Mouse (Mus musculus): ENCODE results near the gene Mcm8. TPM values are rescaled to one million over a fixed set of nuclear protein-coding genes. Genes with fewer than 3 reads are reported as not detected.
A peak's percentile ranks its signal among the peaks of the same experiment; 100 is the strongest.

Gene Mcm8
- polyA plus RNA-seq (2012): 0.08 and 0.13 TPM in 2 replicates

GRCm38 (mm10) chr2:132815608-132816314 is at the start of gene Mcm8, which contains the start of gene Trmt6:
Mcm8 (plus strand) TSS chr2:132816141.
Trmt6 (minus strand) TSS chr2:132816055.
- TF ChIP-seq GATA1 (IDR thresholded peaks at IDR 0.05; ENCODE audit: low read length): no peak
- no peak for TF ChIP-seq TAL1 (IDR thresholded peaks at IDR 0.05; ENCODE audit: low read length)
- Histone ChIP-seq H3K4me3 (replicated peaks) (peak within 1 kb of the TSS; percentile 68), H3K4me1 (ENCODE audit: control insufficient read depth) (peaks cover 33% of the 10 kb centered on the region), H3K27me3 (ENCODE audit: control insufficient read depth) (no peaks in the 10 kb centered on the region), H3K9me3 (ENCODE audit: control insufficient read depth, low read length) (no peaks in the 10 kb centered on the region), H3K36me3 (ENCODE audit: control insufficient read depth) (peaks cover 41% of the 10 kb centered on the region)

DNA sequence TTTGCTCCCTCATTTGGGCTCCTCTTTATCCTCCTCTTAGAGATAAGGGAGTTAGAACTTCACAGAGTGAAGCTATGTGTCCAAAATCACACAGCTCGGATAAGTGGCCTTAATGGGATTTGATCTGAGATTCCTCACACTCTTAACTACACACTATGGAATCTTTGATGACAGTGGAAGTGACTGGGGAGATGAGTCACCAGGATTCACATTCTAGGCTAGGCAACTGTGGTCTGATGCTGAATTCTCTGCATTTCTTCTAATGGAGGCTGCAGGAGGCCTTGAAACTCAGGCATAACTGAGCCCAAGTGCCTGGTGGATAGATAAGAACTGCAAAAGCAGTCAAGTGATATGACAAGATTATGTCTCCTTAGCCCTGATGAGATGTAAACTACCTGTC is 45.1 kb upstream of the Mcm8 start:
- no peaks in the 10 kb centered on the region for H3K36me3 ChIP-seq (ENCODE audit: control insufficient read depth)
- TF ChIP-seq GATA1 (IDR thresholded peaks at IDR 0.05; ENCODE audit: low read length): no peak
- no peak for TF ChIP-seq TAL1 (IDR thresholded peaks at IDR 0.05; ENCODE audit: low read length)
- no peaks in the 10 kb centered on the region for H3K9me3 ChIP-seq (ENCODE audit: control insufficient read depth, low read length)
- no peak overlapping the region for H3K4me3 ChIP-seq (replicated peaks)
- H3K27me3 ChIP-seq (ENCODE audit: control insufficient read depth): no peaks in the 10 kb centered on the region
- no peaks in the 10 kb centered on the region for H3K4me1 ChIP-seq (ENCODE audit: control insufficient read depth)

DNA sequence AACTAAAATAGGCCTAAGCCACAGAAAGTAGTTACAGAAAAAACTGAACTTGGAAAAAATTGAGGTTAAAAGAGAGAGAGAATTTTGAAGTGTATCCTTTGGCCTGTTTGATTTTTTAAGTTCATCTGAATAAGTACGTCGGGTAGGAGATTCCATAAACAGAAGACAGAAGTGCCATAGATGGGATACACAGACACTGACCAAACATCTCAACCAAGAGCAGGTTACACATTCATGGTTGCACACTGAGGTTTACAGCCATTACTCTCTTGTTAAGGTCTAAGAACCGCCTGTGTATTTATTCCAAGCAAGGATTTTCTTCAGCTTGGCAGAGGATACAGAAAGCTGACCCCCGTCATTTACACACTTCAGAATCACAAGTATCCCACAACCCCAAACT is 35.0 kb upstream of the Mcm8 start, which contains the start of gene Chgb:
TSS of gene Chgb (plus strand) at position 301 of the 400 bp plus-strand sequence.
- no peaks in the 10 kb centered on the region for H3K9me3 ChIP-seq (ENCODE audit: control insufficient read depth, low read length)
- no peak within 1 kb of the TSS for H3K4me3 ChIP-seq (replicated peaks)
- H3K36me3 ChIP-seq (ENCODE audit: control insufficient read depth): no peaks in the 10 kb centered on the region
- TF ChIP-seq TAL1 (IDR thresholded peaks at IDR 0.05; ENCODE audit: low read length) (no peak), GATA1 (IDR thresholded peaks at IDR 0.05; ENCODE audit: low read length) (no peak)
- H3K4me1 ChIP-seq (ENCODE audit: control insufficient read depth): no peaks in the 10 kb centered on the region; the same call in 1 of the 2 replicates
- peaks cover 16% of the 10 kb centered on the region for H3K27me3 ChIP-seq (ENCODE audit: control insufficient read depth)

- H3K27me3 ChIP-seq (ENCODE audit: control insufficient read depth): peaks cover 16% of the 10 kb centered on the region
- H3K4me3 ChIP-seq (replicated peaks): no peak overlapping the region
- TF ChIP-seq TAL1 (IDR thresholded peaks at IDR 0.05; ENCODE audit: low read length) (no peak), GATA1 (IDR thresholded peaks at IDR 0.05; ENCODE audit: low read length) (no peak)
- no peaks in the 10 kb centered on the region; the same call in 1 of the 2 replicates for H3K4me1 ChIP-seq (ENCODE audit: control insufficient read depth)
- H3K36me3 ChIP-seq (ENCODE audit: control insufficient read depth): no peaks in the 10 kb centered on the region
- no peaks in the 10 kb centered on the region for H3K9me3 ChIP-seq (ENCODE audit: control insufficient read depth, low read length)
These were observed 34.4 kb upstream of the Mcm8 start for GRCm38 (mm10) chr2:132781439-132782068.

GRCm38 (mm10) chr2:132784039-132784438 is 31.9 kb upstream of the Mcm8 start:
- TF ChIP-seq TAL1 (IDR thresholded peaks at IDR 0.05; ENCODE audit: low read length) (no peak), GATA1 (IDR thresholded peaks at IDR 0.05; ENCODE audit: low read length) (no peak)
- H3K4me1 ChIP-seq (ENCODE audit: control insufficient read depth): no peaks in the 10 kb centered on the region; the same call in 1 of the 2 replicates
- H3K9me3 ChIP-seq (ENCODE audit: control insufficient read depth, low read length): no peaks in the 10 kb centered on the region
- no peak overlapping the region for H3K4me3 ChIP-seq (replicated peaks)
- H3K27me3 ChIP-seq (ENCODE audit: control insufficient read depth): peaks cover 16% of the 10 kb centered on the region
- no peaks in the 10 kb centered on the region for H3K36me3 ChIP-seq (ENCODE audit: control insufficient read depth)

DNA sequence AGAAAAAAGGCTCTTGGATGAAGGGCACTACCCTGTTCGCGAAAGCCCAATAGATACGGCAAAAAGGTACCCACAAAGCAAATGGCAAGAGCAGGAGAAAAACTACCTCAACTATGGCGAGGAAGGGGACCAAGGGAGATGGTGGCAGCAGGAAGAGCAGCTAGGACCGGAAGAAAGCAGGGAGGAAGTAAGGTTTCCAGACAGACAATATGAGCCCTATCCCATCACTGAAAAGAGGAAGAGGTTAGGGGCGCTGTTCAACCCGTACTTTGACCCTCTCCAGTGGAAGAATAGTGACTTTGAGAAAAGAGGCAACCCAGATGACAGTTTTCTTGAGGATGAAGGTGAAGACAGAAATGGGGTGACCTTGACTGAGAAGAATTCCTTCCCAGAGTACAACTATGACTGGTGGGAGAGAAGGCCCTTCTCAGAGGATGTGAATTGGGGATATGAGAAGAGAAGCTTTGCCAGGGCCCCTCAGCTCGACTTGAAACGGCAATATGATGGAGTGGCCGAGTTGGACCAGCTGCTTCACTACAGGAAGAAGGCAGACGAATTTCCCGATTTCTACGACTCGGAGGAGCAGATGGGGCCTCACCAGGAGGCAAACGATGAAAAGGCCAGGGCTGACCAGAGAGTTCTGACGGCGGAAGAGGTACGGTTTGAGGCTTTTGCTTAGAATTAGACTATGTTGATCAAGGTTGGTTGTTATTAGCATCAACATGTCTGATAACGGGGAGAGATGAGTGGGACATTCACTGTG is 22.3 kb upstream of the Mcm8 start:
- Histone ChIP-seq H3K36me3 (ENCODE audit: control insufficient read depth) (no peaks in the 10 kb centered on the region), H3K4me1 (ENCODE audit: control insufficient read depth) (no peaks in the 10 kb centered on the region), H3K27me3 (ENCODE audit: control insufficient read depth) (no peaks in the 10 kb centered on the region), H3K9me3 (ENCODE audit: control insufficient read depth, low read length) (no peaks in the 10 kb centered on the region), H3K4me3 (replicated peaks) (no peak overlapping the region)
- TF ChIP-seq GATA1 (IDR thresholded peaks at IDR 0.05; ENCODE audit: low read length): no peak
- TF ChIP-seq TAL1 (IDR thresholded peaks at IDR 0.05; ENCODE audit: low read length): no peak

GRCm38 (mm10) chr2:132794204-132794586 is 21.7 kb upstream of the Mcm8 start:
- H3K36me3 ChIP-seq (ENCODE audit: control insufficient read depth): no peaks in the 10 kb centered on the region
- H3K4me3 ChIP-seq (replicated peaks): no peak overlapping the region
- H3K27me3 ChIP-seq (ENCODE audit: control insufficient read depth): no peaks in the 10 kb centered on the region
- TF ChIP-seq TAL1 (IDR thresholded peaks at IDR 0.05; ENCODE audit: low read length) (no peak), GATA1 (IDR thresholded peaks at IDR 0.05; ENCODE audit: low read length) (no peak)
- H3K9me3 ChIP-seq (ENCODE audit: control insufficient read depth, low read length): no peaks in the 10 kb centered on the region
- H3K4me1 ChIP-seq (ENCODE audit: control insufficient read depth): no peaks in the 10 kb centered on the region

DNA sequence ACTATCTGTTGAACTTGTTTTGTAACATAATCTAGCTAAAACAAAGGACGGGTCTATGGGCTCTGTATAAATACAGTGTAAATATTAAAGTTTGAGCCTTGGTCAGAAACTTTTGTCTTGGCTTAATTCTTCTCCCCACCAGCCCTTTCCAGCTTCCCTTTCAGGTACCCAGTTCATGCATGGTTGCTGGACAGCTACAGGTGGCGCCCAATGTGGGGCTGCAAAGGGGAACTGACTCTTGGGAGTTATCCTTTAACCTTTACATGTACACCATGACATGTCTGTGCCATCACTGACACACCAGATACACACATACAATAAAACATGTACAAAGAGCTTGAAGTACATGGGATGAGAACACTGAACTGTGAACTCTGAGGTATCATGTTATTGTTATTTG is 13.0 kb upstream of the Mcm8 start:
- H3K4me1 ChIP-seq (ENCODE audit: control insufficient read depth): no peaks in the 10 kb centered on the region
- no peak overlapping the region for H3K4me3 ChIP-seq (replicated peaks)
- TF ChIP-seq GATA1 (IDR thresholded peaks at IDR 0.05; ENCODE audit: low read length) (no peak), TAL1 (IDR thresholded peaks at IDR 0.05; ENCODE audit: low read length) (no peak)
- H3K9me3 ChIP-seq (ENCODE audit: control insufficient read depth, low read length): no peaks in the 10 kb centered on the region
- H3K27me3 ChIP-seq (ENCODE audit: control insufficient read depth): no peaks in the 10 kb centered on the region
- peaks cover 47% of the 10 kb centered on the region for H3K36me3 ChIP-seq (ENCODE audit: control insufficient read depth)

- TF ChIP-seq GATA1 (IDR thresholded peaks at IDR 0.05; ENCODE audit: low read length) (no peak), TAL1 (IDR thresholded peaks at IDR 0.05; ENCODE audit: low read length) (no peak)
- Histone ChIP-seq H3K4me1 (ENCODE audit: control insufficient read depth) (peaks cover under 1% of the 10 kb centered on the region), H3K36me3 (ENCODE audit: control insufficient read depth) (peaks cover 70% of the 10 kb centered on the region), H3K4me3 (replicated peaks) (no peak overlapping the region), H3K9me3 (ENCODE audit: control insufficient read depth, low read length) (no peaks in the 10 kb centered on the region), H3K27me3 (ENCODE audit: control insufficient read depth) (no peaks in the 10 kb centered on the region)
These were observed 25.1 kb downstream of the Mcm8 start for GRCm38 (mm10) chr2:132841071-132841470.
